Mouse (Mus musculus): ENCODE data around the gene 5730522E02Rik.
A peak's percentile ranks its signal among the peaks of the same experiment; 100 is the strongest.

The 5730522E02Rik gene

DNA sequence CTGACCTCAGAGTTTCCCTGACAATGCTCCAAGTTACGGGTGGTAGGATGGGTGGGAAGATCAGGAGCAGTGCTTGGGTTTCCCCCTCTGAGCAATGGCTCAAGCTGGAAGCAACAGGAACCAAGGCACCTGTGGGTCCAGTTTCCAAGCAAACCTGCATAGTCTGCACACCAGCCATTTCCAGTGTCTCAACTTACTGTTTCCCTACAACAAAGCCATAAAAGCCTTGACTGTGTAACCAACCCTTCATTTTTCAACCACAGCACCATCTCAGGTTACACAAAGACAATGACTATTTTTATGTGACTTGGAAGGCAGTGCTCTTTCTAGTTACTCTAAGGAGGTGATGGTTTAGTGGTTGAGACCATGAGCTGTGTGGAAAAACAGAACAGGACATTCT lies 530.7 kb downstream of the 5730522E02Rik start:
- DNase-seq (ENCODE audit: extremely low spot score): no peak

DNA sequence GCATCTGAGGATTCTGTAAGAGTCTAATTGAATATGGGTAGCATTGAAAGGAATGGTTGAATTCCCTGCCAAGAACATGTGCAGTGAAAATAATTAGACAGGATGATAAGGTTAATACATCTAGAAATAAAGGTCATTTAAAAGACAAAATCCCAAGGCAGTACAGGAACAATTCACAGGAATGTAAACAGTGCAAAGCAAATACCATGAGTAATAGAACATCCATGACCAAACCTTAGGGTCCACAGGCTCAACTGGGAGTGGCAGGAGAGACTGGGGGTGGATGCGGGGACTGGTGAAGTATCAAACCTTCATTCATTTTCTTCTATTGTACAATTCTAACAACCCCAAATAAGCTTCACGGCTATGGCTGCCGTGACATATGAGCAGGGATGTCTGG lies 536.4 kb downstream of the 5730522E02Rik start:
- no peak for DNase-seq (ENCODE audit: extremely low spot score)

DNA sequence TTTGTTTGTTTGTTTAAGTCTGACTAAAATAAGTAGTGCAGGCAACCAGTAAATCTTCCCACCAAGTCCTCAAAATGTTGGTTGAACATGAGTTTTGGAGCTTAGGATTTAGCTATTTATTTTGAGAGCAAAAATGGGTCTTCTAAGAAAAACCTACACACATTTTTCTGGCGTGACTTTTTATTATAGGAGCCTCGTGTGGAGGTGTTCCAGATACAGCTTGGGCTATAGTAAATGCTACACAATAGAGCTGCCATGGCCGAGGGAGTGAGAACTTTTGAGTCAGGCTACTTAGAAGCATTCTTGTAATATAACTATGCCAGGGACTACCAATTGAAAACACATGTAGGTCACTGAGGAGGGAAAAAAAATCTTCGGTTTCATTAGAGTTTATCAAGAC lies 540.5 kb downstream of the 5730522E02Rik start:
- DNase-seq (ENCODE audit: extremely low spot score): no peak

DNA sequence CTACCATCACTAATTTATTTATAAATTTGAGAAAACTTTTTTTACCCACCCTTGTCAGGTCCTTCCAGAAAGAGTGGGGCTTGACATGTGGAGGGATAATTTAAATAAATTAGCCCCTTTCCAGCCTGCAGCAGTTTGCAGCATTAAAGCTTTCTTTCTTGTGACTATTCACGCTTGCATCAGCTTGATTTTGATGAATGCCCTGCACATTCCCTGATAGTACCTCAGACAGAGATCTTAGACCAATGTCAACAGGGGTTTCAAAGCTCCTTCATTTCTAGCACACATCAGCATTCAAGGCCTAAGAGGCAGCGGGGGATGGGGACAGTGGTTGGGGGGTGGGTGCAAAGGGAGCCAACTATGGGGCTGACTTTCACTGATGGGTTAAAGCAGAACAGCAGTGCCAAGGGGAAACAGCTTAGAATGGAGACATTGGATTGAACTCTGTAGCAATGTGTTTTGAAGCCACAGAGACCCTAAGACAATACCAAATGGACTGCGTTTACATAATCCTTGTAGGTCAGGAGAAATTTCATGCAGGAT lies 545.9 kb downstream of the 5730522E02Rik start:
- no peak for DNase-seq (ENCODE audit: extremely low spot score)

DNA sequence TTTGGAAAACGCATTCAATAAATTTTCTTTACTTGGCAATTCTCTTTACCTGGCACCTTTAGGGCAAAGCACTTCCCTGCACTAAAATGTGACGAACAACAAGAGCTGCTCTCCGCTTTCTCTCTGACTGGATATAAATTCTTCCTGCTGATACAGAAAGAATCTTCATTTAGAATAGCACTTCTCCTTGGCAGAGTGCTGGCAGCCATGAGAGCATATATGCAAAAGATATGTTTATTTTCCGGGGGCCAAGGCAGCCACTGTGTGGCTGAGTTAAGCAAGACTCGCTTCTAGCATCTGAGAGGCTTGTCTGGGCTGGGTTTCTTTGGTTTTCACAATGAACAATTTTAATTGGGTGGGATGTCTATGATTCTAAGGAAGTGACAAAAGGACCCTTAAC lies 564.3 kb downstream of the 5730522E02Rik start:
- no peak for DNase-seq (ENCODE audit: extremely low spot score)

DNA sequence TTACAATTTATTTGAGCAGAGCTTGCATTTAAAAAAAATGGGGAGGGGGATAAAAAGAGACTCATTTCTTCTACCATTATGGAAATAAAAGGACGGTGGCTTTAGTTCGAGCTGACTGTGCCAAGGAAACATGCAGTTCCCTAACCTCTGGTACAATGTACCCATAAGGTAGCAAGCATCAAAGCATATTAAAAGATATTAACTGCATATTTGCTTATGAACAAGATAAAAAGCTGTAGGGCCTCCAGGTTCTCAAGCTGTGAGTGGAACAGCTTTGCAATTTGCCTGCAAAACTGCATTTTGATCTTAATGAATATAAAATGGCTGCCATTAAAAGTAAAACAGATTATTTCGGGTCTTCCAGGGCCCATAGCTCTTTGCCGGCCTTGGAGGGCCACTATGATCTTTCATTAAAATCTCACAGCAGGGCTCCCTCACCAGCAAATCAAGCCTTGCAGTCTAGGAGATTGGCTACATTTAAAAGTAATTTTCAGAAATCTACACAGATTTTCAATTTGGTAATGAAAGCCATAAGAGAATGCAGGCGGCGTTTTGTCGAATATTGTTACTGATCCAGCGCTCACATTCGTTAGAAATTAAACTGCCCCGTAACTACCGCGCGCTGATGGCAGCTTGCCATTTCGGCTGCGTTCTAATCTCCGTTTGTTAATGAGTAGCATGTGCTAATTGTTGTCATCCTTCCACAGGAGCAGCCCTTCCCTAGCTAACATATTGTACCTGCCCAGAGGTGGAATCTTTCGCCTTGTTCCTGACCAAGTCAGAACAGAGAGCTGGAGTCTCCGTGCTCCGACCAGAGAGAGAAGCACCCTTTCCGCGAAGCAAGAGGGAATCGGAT lies 565.6 kb downstream of the 5730522E02Rik start:
- DNase-seq (ENCODE audit: extremely low spot score): no peak

DNA sequence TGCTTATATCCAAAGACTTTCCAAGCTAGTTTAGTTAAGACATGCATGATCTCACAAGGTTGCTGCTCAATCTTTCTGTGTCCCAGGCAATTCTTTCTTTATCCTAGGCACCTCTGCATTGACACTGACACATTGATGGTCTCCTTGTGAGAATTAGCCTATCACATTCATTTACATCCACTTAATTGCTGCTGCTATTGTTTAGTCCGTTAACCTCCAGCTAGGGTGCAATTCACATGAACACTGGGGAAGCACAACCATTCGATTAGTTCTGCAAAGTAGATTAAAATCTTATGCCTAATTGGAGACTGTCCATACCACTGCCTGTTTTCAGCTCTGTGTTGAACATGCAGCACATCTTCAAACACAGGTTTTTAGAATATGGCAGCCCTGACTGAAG lies 603.7 kb downstream of the 5730522E02Rik start:
- no peak for DNase-seq (ENCODE audit: extremely low spot score)

DNA sequence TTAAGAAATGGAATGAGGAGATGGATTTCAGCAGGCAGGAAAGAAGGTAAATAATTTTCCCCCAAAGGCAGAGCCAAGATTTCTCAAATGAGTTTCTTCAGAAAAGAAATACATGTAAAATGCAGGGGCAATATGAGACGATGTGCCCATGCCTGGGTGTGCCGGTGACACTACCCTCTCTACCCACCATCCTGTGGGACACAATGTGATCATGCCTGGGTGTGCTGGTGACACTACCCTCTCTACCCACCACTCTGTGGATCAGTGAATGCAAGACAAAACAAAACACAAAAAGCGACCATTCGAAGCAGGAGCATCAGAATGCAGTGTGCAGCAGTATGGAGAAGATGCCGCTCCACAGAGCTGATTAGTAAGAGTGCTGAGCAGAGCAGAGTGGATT lies 610.5 kb downstream of the 5730522E02Rik start:
- DNase-seq (ENCODE audit: extremely low spot score): no peak

DNA sequence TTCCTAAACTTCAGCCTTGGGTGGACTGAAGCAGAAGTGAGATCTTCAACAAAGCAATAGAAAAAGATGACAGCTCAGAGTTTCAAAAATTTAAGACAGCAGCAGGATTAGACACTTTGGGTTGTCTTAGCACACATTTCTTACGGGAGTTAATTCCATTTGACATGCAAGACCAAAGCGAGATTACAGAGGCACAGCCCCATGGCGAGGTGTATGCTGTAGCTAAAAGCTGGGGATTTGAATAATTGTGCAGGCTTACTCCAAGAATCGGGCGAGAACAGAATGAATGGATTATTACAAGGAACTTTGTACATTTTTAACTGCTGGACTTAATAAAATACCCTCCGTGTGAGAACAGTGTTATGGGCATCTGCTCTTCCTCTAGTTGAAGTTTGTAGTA lies 615.3 kb downstream of the 5730522E02Rik start:
- no peak for DNase-seq (ENCODE audit: extremely low spot score)

DNA sequence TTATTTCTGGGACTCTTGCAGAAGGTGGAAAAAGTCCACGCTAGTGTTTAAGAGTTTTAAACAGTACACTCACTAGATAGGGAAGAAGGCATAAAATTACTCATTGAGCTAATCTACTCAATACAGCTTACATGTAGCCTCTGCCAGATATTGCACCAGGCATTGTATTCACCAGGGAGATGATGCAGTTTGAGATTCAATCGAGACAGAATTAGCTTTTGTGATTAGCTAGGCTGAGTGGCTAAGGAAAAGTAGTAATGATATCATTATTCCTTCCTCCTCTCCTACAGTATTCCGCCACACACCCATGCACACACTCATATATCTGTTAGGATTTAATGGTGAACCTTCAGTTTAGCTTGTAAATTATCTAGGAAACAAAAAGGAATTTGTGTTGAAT lies 615.8 kb downstream of the 5730522E02Rik start:
- DNase-seq (ENCODE audit: extremely low spot score): no peak

DNA sequence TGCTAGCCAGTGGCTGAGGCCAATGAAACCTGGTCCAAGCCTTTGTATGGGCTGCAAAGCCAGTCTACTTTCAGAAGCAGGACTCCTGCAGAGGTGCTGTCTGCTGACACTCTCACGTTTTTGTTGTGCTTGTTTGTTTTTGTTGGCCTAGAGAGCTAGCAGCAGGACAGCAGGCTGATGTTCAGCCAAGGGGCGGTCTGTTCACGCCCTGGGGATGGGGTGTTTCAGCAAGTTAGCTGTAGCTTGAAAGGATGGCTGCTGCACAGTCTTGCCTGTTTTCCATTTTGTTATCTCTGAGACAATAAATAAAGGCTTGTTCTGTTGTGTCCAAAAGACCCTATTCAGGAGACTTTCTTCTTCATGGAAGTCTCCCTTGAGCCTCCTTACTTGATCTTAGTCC lies 618.3 kb downstream of the 5730522E02Rik start:
- DNase-seq (ENCODE audit: extremely low spot score): peak; percentile 26

DNA sequence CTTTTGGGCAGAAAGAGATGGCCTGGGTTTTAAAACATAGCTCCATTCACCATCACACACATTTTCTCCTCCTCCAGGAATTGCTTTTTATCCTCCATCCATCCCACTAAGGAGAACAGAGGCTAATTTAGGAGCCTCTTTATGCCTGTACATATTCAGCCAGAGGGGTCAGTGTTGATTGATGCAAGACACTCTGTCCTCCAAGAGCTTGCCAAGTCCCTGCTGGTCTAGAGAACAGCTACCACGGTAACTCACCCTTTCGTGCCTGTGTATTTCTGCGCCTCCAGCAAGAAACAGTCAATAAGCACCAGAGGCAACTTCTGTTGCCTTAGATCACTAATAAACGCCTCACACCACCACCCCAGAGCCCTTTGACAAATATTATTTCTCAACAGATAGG lies 620.3 kb downstream of the 5730522E02Rik start:
- DNase-seq (ENCODE audit: extremely low spot score): no peak

DNA sequence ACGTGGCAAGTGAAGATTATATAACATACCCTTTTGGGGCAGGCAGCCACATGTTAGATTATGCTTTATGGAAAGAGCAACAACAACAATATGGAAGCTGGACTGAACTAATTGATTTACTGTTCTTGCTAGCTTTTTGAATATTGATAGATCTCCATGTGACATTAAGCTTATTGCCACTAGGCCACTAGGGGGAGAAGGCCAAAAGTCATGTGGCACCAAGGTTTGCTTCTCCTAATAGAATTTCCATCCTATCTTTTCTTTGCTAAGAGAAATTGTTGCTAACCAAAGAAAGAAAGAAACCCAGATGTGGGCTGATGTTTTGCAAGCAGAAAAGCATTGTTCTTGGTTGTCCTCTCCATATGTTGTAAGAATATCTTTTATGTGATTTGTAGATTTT lies 621.1 kb downstream of the 5730522E02Rik start:
- DNase-seq (ENCODE audit: extremely low spot score): no peak

DNA sequence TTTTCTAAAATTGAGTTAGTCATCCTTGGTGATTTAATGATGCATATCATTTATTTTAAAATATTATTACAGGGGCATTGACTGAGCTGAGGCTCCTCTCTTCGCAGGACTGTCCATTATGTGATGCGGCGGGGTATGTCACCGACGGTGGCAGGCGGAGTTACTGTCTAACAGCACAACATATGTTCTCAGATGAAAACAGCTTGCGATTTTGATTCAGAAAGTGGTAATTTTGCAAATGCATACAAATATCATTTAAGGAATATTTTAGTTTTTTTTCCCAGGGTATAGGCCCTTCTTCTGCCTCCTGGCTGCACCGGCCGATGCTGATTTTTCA lies 636.5 kb downstream of the 5730522E02Rik start:
- no peak for DNase-seq (ENCODE audit: extremely low spot score)

DNA sequence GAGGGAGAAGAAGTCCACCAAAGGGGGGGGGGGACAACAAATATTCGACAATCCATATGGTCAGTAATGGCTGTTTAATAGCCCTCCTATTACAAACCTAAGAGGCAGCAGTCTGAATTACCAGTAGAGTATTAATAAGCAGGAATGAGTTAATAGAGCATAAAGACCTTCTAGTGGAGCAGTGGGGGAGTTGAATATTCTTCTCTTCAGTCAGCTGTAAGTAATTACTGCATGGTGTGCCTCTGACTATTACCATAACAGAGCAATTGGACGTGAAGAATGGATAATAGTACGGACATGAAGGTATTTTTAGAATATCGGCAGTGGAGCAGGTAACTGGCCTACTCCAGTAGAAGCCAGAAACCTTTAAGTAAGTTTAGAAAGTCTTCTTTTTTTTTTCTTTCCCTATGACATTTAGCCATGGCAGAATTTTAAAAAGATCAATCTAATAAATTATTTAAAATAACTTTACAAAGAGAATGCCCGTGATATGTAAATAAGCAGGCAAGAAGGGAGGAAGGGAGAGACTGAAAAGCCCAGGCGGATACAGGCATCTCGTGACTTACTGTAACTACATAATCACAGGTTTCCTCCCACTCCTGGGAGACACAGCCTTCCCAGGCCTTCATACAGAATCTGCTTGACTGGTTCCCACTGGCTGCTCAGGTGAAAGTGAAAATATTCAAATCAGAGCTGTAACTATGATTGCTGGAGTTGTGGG lies 637.0 kb downstream of the 5730522E02Rik start:
- no peak for DNase-seq (ENCODE audit: extremely low spot score)

DNA sequence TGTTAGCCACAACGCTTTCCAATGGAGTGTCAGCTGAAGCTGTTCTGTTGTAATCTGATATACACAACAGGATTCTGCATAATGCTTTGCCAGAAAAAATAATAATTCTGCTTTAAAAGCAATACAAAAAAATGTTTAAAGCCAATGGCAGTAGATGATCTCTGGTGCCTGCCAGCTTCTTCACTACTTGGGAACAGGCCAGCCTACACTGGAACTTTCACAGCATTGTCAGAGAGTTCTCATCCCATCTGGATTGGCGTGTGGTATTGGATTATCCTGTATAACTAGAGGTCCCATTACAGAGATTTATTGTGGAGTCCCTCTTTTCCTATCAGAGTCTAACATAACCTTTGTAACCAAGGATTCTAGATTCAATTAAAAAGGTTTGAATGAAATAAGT lies 639.2 kb downstream of the 5730522E02Rik start:
- no peak for DNase-seq (ENCODE audit: extremely low spot score)
